Mouse (Mus musculus) hindbrain, postnatal 0 days (tissue): ENCODE measurements at regions not wholly inside any gene's neighbourhood (a gene's known extent, or its start where the extent isn't known, plus 50 kb on each side); places are given as distances from the start of the nearest gene placed in this dataset.

Experiments
- ATAC-seq: fragments of 200-750 bp; cut with Nextera tagmentation; 2 replicates; pipeline ENCODE4 v1.8.0; 2017; ENCODE audit warnings: mild to moderate bottlenecking, moderate TSS enrichment, moderate library complexity
- DNase-seq: peaks from one replicate; pipeline ENCODE4 v3.0.0-alpha.2; 2015; ENCODE audit warnings: low spot score
- H3K27ac ChIP-seq: fragments of 300-500 bp; sonication (generic); 2 replicates; pipeline ENCODE4 v1.5.1; 2014; ENCODE audit warnings: mild to moderate bottlenecking
- H3K27me3 ChIP-seq: fragments of 300-500 bp; sonication (generic); 2 replicates; pipeline ENCODE4 v1.6.1; 2014; ENCODE audit warnings: low read length, mixed read lengths; ENCODE audit not compliant: insufficient read depth
- H3K36me3 ChIP-seq: fragments of 300-500 bp; sonication (generic); 2 replicates; pipeline ENCODE4 v1.6.1; 2014; ENCODE audit warnings: low read length, mixed read lengths; ENCODE audit not compliant: insufficient read depth
- H3K4me1 ChIP-seq: fragments of 300-500 bp; sonication (generic); 2 replicates; pipeline ENCODE4 v1.6.1; 2014; ENCODE audit warnings: antibody characterized with exemption, low read length, mixed read lengths; ENCODE audit not compliant: insufficient read depth
- H3K4me2 ChIP-seq: fragments of 300-500 bp; sonication (generic); 2 replicates; pipeline ENCODE4 v1.6.1; 2014; ENCODE audit warnings: low read depth, mild to moderate bottlenecking, low read length, moderate library complexity, mixed read lengths
- H3K4me3 ChIP-seq: fragments of 300-500 bp; sonication (generic); 2 replicates; pipeline ENCODE4 v1.5.1; 2014; ENCODE audit warnings: low read length
- H3K9ac ChIP-seq: fragments of 300-500 bp; sonication (generic); replicated peaks from 2 replicates; pipeline ENCODE4 v1.6.1; 2014; ENCODE audit warnings: mild to moderate bottlenecking, low read length, moderate library complexity, mixed read lengths
- H3K9me3 ChIP-seq: fragments of 300-500 bp; sonication (generic); 2 replicates; pipeline ENCODE4 v1.6.1; 2016; ENCODE audit warnings: low read length, mixed read lengths
- CTCF ChIP-seq: IDR thresholded peaks from 2 replicates; pipeline ENCODE4 v1.5.1; 2016; ENCODE audit warnings: antibody characterized with exemption, control low read depth, low read depth
- WGBS: fragments of 180-500 bp; shearing (Covaris S2); extraction: QIAGEN DNeasy Blood & Tissue Kit; methylation state at CpG from one replicate; pipeline ENCODE4 v1.1.7; 2014; 5-methylcytosine and 5-hydroxymethylcytosine counted together

GRCm38 (mm10) chr16:53282014-53282413 lies 828.1 kb upstream of the Alcam start:
- Histone ChIP-seq H3K36me3 (no peaks in the 10 kb centered on the region), H3K4me1 (no peaks in the 10 kb centered on the region), H3K27me3 (no peaks in the 10 kb centered on the region), H3K4me2 (no peak overlapping the region), H3K9ac (no peak overlapping the region), H3K9me3 (no peaks in the 10 kb centered on the region), H3K4me3 (no peak overlapping the region), H3K27ac (no peak overlapping the region)
- DNase-seq (no peak), ATAC-seq (no peak)
- WGBS = 84% methylated on average over 2 of the region's 2 CpGs
- no peak for TF ChIP-seq CTCF

- H3K9me3 ChIP-seq = no peaks in the 10 kb centered on the region
- H3K4me1 ChIP-seq = no peaks in the 10 kb centered on the region
- no peak overlapping the region for H3K4me2 ChIP-seq
- 16% methylated on average over 3 of the region's 3 CpGs for WGBS
- no peaks in the 10 kb centered on the region for H3K27me3 ChIP-seq
- no peak overlapping the region for H3K4me3 ChIP-seq
- DNase-seq = peak; percentile 86
- H3K27ac ChIP-seq = no peak overlapping the region
- no peaks in the 10 kb centered on the region for H3K36me3 ChIP-seq
- ATAC-seq = no peak
- no peak overlapping the region for H3K9ac ChIP-seq
- peak; percentile 78 for TF ChIP-seq CTCF
Measured at GRCm38 (mm10) chr16:53266116-53266515, 812.2 kb upstream of the Alcam start.

- no peak overlapping the region for H3K9ac ChIP-seq
- no peak for DNase-seq
- H3K9me3 ChIP-seq = no peaks in the 10 kb centered on the region
- no peaks in the 10 kb centered on the region for H3K4me1 ChIP-seq
- no peak; the same call in 1 of the 2 replicates for TF ChIP-seq CTCF
- no peak overlapping the region for H3K4me3 ChIP-seq
- no peaks in the 10 kb centered on the region for H3K36me3 ChIP-seq
- no peaks in the 10 kb centered on the region for H3K27me3 ChIP-seq
- H3K4me2 ChIP-seq = no peak overlapping the region
- WGBS = 78% methylated on average over 1 of the region's 1 CpGs
- no peak overlapping the region for H3K27ac ChIP-seq
- ATAC-seq = no peak
Measured at GRCm38 (mm10) chr16:53245365-53245764, 791.5 kb upstream of the Alcam start.

- no peak overlapping the region for H3K4me2 ChIP-seq
- no peaks in the 10 kb centered on the region for H3K27me3 ChIP-seq
- no peak overlapping the region for H3K27ac ChIP-seq
- DNase-seq (no peak), ATAC-seq (no peak)
- no peak for TF ChIP-seq CTCF
- H3K9ac ChIP-seq = no peak overlapping the region
- no peak overlapping the region for H3K4me3 ChIP-seq
- no peaks in the 10 kb centered on the region for H3K4me1 ChIP-seq
- no peaks in the 10 kb centered on the region for H3K36me3 ChIP-seq
- 92% methylated on average over 3 of the region's 3 CpGs for WGBS
- no peaks in the 10 kb centered on the region for H3K9me3 ChIP-seq
Measured at GRCm38 (mm10) chr16:53242126-53242537, 788.3 kb upstream of the Alcam start.

- Histone ChIP-seq H3K27me3 (no peaks in the 10 kb centered on the region), H3K9ac (no peak overlapping the region), H3K4me2 (no peak overlapping the region), H3K4me1 (no peaks in the 10 kb centered on the region), H3K36me3 (no peaks in the 10 kb centered on the region), H3K9me3 (no peaks in the 10 kb centered on the region), H3K4me3 (no peak overlapping the region), H3K27ac (no peak overlapping the region)
- no peak for ATAC-seq
- no peak for DNase-seq
- no peak for TF ChIP-seq CTCF
- 81% methylated on average over 4 of the region's 4 CpGs for WGBS
Measured at GRCm38 (mm10) chr16:53218886-53219285, 765.0 kb upstream of the Alcam start.

GRCm38 (mm10) chr16:53201449-53201848 lies 747.6 kb upstream of the Alcam start:
- DNase-seq (peak; percentile 7), ATAC-seq (no peak)
- Histone ChIP-seq H3K9ac (no peak overlapping the region), H3K4me1 (no peaks in the 10 kb centered on the region), H3K36me3 (no peaks in the 10 kb centered on the region), H3K9me3 (no peaks in the 10 kb centered on the region), H3K4me2 (no peak overlapping the region), H3K27ac (no peak overlapping the region), H3K27me3 (no peaks in the 10 kb centered on the region), H3K4me3 (no peak overlapping the region)
- no peak for TF ChIP-seq CTCF
- 31% methylated on average over 1 of the region's 1 CpGs for WGBS

- Histone ChIP-seq H3K4me1 (no peaks in the 10 kb centered on the region), H3K4me3 (no peak overlapping the region), H3K27me3 (no peaks in the 10 kb centered on the region), H3K36me3 (no peaks in the 10 kb centered on the region), H3K9me3 (no peaks in the 10 kb centered on the region), H3K9ac (no peak overlapping the region), H3K4me2 (no peak overlapping the region), H3K27ac (no peak overlapping the region)
- ATAC-seq (no peak), DNase-seq (no peak)
- WGBS = 59% methylated on average over 3 of the region's 3 CpGs
- TF ChIP-seq CTCF = no peak
Measured at GRCm38 (mm10) chr16:53186444-53186843, 732.6 kb upstream of the Alcam start.

GRCm38 (mm10) chr16:53156352-53156751 lies 702.5 kb upstream of the Alcam start:
- Histone ChIP-seq H3K4me1 (no peaks in the 10 kb centered on the region), H3K27me3 (no peaks in the 10 kb centered on the region), H3K4me3 (no peak overlapping the region), H3K9me3 (no peaks in the 10 kb centered on the region), H3K36me3 (no peaks in the 10 kb centered on the region), H3K4me2 (no peak overlapping the region), H3K9ac (no peak overlapping the region), H3K27ac (no peak overlapping the region)
- DNase-seq = no peak
- no peak for TF ChIP-seq CTCF
- ATAC-seq = no peak
